Mouse (Mus musculus) adipocyte (in vitro differentiated cells): ENCODE data around the gene Ets2.
A peak's percentile ranks its signal among the peaks of the same experiment; 100 is the strongest.

ENCODE experiments used
- DNase-seq: peaks from one replicate; pipeline ENCODE4 v3.0.0-alpha.2; 2016; ENCODE audit warnings: low spot score

Ets2 gene

DNA sequence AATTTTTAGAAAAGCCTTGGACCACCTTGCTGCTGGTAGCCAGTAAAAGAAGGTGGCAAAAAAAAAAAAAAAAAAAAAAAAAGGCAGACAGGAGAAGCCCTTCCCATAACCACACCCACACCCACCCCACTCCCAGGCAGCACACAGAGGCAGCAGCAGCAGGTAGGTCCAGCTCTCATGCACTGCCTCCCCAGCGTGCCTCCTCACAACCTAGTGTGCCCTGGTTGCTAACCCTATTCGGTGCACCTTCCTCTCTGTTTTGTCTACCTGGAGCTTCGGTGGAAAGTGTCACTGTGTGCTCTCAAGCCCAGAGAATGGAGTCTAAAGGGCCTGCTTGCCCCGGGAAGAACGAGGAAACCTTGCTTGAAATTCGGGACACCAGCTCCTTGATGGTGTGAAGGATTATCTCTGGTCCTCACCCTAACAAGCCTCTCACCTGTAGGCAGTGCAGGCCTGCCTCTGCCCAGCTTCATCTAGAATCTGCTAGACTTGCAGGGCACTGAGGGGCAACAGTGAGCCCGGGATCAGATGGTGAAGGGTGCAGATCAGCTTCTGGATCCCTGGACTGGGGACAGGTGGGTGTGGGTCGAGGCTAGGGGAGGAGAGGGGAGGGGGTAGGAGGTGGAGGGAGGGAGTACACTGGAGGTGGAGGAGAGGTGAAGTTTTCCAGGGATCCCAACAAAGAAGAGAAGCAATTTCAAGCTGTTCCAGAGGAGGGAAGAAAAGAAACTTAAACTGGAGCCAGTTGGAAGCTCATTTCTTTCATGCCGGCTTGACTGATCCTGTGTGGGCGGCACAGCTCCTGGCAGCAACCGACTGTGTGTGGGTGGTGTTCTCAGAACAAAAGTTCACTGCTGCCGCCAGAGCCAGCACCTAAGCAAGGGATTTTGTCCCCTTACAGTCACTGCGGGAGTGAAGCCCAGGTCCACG lies 67.5 kb downstream of the Ets2 start:
- peak; percentile 51 for DNase-seq

DNA sequence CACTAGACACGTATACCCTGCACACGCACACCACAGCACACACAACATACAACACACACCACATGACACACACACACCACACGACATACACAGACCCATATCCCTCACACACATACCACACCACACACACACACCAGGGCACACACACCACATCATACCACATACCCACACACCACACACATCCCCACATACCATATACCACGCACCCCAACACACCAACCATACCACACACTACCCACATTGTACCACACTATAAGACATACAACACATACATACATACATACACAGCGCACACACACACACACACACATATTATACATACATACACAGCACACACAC lies 68.1 kb downstream of the Ets2 start:
- no peak for DNase-seq

GRCm38 (mm10) chr16:95770402-95770801 lies 68.5 kb downstream of the Ets2 start:
- no peak for DNase-seq
